Mouse (Mus musculus) heart, adult 2 months (tissue): ENCODE results near the gene Krt81. TPM values are rescaled to one million over a fixed set of nuclear protein-coding genes. Genes with fewer than 3 reads are reported as not detected.

Experiments
- DNase-seq, 2 experiments: peaks; one replicate each; pipeline ENCODE4 v3.0.0; 2021
- H3K27ac ChIP-seq: fragments of 200-600 bp; 2 replicates; pipeline ENCODE4 v1.8.1; 2022
- H3K27me3 ChIP-seq: fragments of 200-500 bp; 2 replicates; pipeline ENCODE4 v1.6.1; 2012; ENCODE audit warnings: mild to moderate bottlenecking, low read length, inconsistent platforms, mixed read lengths; ENCODE audit not compliant: control insufficient read depth, insufficient read depth
- H3K36me3 ChIP-seq: fragments of 200-500 bp; 2 replicates; pipeline ENCODE4 v1.6.1; 2012; ENCODE audit warnings: low read length, inconsistent platforms; ENCODE audit not compliant: control insufficient read depth, insufficient read depth
- H3K4me1 ChIP-seq: fragments of 200-500 bp; 2 replicates; pipeline ENCODE4 v1.6.1; 2011; ENCODE audit warnings: low read length; ENCODE audit not compliant: control insufficient read depth, insufficient read depth
- H3K4me3 ChIP-seq: fragments of 200-600 bp; 2 replicates; pipeline ENCODE4 v1.8.1; 2022
- H3K79me2 ChIP-seq: fragments of 200-500 bp; replicated peaks from 2 replicates; pipeline ENCODE4 v1.6.1; 2012; ENCODE audit warnings: mild to moderate bottlenecking, inconsistent platforms, low read length, moderate library complexity, mixed read lengths; ENCODE audit not compliant: control insufficient read depth, insufficient read depth
- H3K9ac ChIP-seq: fragments of 200-500 bp; 2 replicates; pipeline ENCODE4 v1.6.1; 2012; ENCODE audit warnings: low read depth, mild to moderate bottlenecking, control low read depth, inconsistent platforms, low read length, mixed read lengths
- CTCF ChIP-seq: fragments of 200-600 bp; IDR thresholded peaks from 2 replicates; pipeline ENCODE4 v1.8.1; 2022; ENCODE audit warnings: antibody characterized with exemption, mild to moderate bottlenecking, moderate library complexity
- EP300 ChIP-seq: fragments of 200-500 bp; IDR thresholded peaks from 2 replicates; pipeline ENCODE4 v1.6.1; 2011; ENCODE audit warnings: low read depth, low read length, control low read depth; ENCODE audit not compliant: insufficient read depth
- POLR2A ChIP-seq: fragments of 200-500 bp; IDR thresholded peaks from 2 replicates; pipeline ENCODE4 v1.6.1; 2011; ENCODE audit warnings: mild to moderate bottlenecking, low read depth, low read length, control low read depth; ENCODE audit not compliant: insufficient read depth
- WGBS: fragments of 180-500 bp; shearing (Covaris S2); methylation state at CpG from one replicate; pipeline ENCODE4 v1.1.7; 2018; 5-methylcytosine and 5-hydroxymethylcytosine counted together
- intact Hi-C: fragments of 180-260 bp; cut with DNase I; formaldehyde crosslinking; loops from one replicate; pipeline ENCODE4 v1.15.1; 2025
- polyA plus RNA-seq: library from polyadenylated mRNA; depleted of rRNA; stranded (reverse); fragments of >200 nt; gene quantifications from 2 replicates; pipeline ENCODE4 v1.2.3, GENCODE M21; 2012
- total RNA-seq, 2 experiments: library from RNA; stranded (reverse); gene quantifications; 2 replicates each; pipeline ENCODE4 v1.2.3; 2021

Gene Krt81
- total and polyA plus RNA-seq, 3 experiments = not detected

GRCm38 (mm10) chr15:101493713-101494112 is 30.2 kb upstream of the Krt81 start:
- H3K36me3 ChIP-seq = no peaks in the 10 kb centered on the region
- WGBS = 94% methylated on average over 6 of the region's 6 CpGs
- no peak for DNase-seq
- H3K27me3 ChIP-seq = no peaks in the 10 kb centered on the region
- no peak for TF ChIP-seq EP300
- H3K4me1 ChIP-seq = no peaks in the 10 kb centered on the region
- intact Hi-C loops = no loop called here
- H3K27ac ChIP-seq = no peak overlapping the region
- no peak overlapping the region for H3K4me3 ChIP-seq
- H3K9ac ChIP-seq = no peak overlapping the region
- no peaks in the 10 kb centered on the region for H3K79me2 ChIP-seq

- no peaks in the 10 kb centered on the region for H3K36me3 ChIP-seq
- H3K27ac ChIP-seq = no peak overlapping the region
- DNase-seq = no peak
- no peaks in the 10 kb centered on the region for H3K79me2 ChIP-seq
- H3K27me3 ChIP-seq = no peaks in the 10 kb centered on the region
- H3K4me3 ChIP-seq = no peak overlapping the region
- TF ChIP-seq EP300 (no peak), POLR2A (no peak), CTCF (no peak)
- intact Hi-C loops = no loop called here
- H3K9ac ChIP-seq = no peak overlapping the region
- H3K4me1 ChIP-seq = no peaks in the 10 kb centered on the region
- WGBS = 20% methylated on average over 8 of the region's 8 CpGs
Measured at GRCm38 (mm10) chr15:101492718-101493117, 29.2 kb upstream of the Krt81 start.

GRCm38 (mm10) chr15:101491431-101491830 is 27.9 kb upstream of the Krt81 start, which contains the start of gene Krt83:
Gene Krt83, minus strand, starts transcription at chr15:101491512.
- Histone ChIP-seq H3K27me3 (no peaks in the 10 kb centered on the region), H3K4me1 (no peaks in the 10 kb centered on the region), H3K4me3 (no peak within 1 kb of the TSS), H3K27ac (no peak within 1 kb of the TSS), H3K79me2 (no peaks in the 10 kb centered on the region), H3K9ac (no peak within 1 kb of the TSS), H3K36me3 (no peaks in the 10 kb centered on the region)
- DNase-seq = no peak
- WGBS = 88% methylated on average over 6 of the region's 6 CpGs
- intact Hi-C loops = no loop called here
- no peak for TF ChIP-seq CTCF
- TF ChIP-seq EP300 = no peak
- TF ChIP-seq POLR2A = no peak

- intact Hi-C loops = no loop called here
- Histone ChIP-seq H3K9ac (no peak overlapping the region), H3K79me2 (no peaks in the 10 kb centered on the region), H3K4me3 (no peak overlapping the region), H3K27me3 (no peaks in the 10 kb centered on the region), H3K27ac (no peak overlapping the region), H3K4me1 (no peaks in the 10 kb centered on the region), H3K36me3 (no peaks in the 10 kb centered on the region)
- 77% methylated on average over 11 of the region's 11 CpGs for WGBS
- TF ChIP-seq POLR2A = no peak
- TF ChIP-seq CTCF = no peak
- no peak for TF ChIP-seq EP300
- DNase-seq = no peak
Measured at GRCm38 (mm10) chr15:101485911-101486635, 22.5 kb upstream of the Krt81 start.

GRCm38 (mm10) chr15:101484939-101485338 is 21.4 kb upstream of the Krt81 start:
- H3K9ac ChIP-seq = no peak overlapping the region
- H3K27me3 ChIP-seq = no peaks in the 10 kb centered on the region
- no peak overlapping the region for H3K4me3 ChIP-seq
- H3K36me3 ChIP-seq = no peaks in the 10 kb centered on the region
- WGBS = 78% methylated on average over 1 of the region's 1 CpGs
- TF ChIP-seq EP300 (no peak), CTCF (no peak), POLR2A (no peak)
- no peak for DNase-seq
- H3K4me1 ChIP-seq = no peaks in the 10 kb centered on the region
- no peaks in the 10 kb centered on the region for H3K79me2 ChIP-seq
- H3K27ac ChIP-seq = no peak overlapping the region
- intact Hi-C loops = no loop called here

- TF ChIP-seq CTCF = no peak
- no peak for TF ChIP-seq EP300
- no peak for TF ChIP-seq POLR2A
- H3K9ac ChIP-seq = no peak overlapping the region
- WGBS = 59% methylated on average over 1 of the region's 1 CpGs
- no peaks in the 10 kb centered on the region for H3K27me3 ChIP-seq
- H3K4me3 ChIP-seq = no peak overlapping the region
- no peak for DNase-seq
- no peaks in the 10 kb centered on the region for H3K79me2 ChIP-seq
- intact Hi-C loops = no loop called here
- no peak overlapping the region for H3K27ac ChIP-seq
- H3K36me3 ChIP-seq = no peaks in the 10 kb centered on the region
- H3K4me1 ChIP-seq = no peaks in the 10 kb centered on the region
Measured at GRCm38 (mm10) chr15:101483646-101484045, 20.1 kb upstream of the Krt81 start.
